Mouse (Mus musculus): ENCODE data around the gene Olfr1238.

Gene Olfr1238

GRCm38 (mm10) chr2:89409576-89409975 is at the start of gene Olfr1238:
Gene Olfr1238 (minus strand): TSS chr2:89409676.
- Histone ChIP-seq H3K9me3 (ENCODE audit: low read length) (no peaks in the 10 kb centered on the region), H3K4me3 (replicated peaks; ENCODE audit: low read length) (no peak within 1 kb of the TSS), H3K36me3 (ENCODE audit: insufficient read depth, low read length) (no peaks in the 10 kb centered on the region), H3K4me1 (replicated peaks; ENCODE audit: low read depth, low read length) (peaks cover 8% of the 10 kb centered on the region; the same call in 1 of the 2 replicates), H3K27me3 (ENCODE audit: insufficient read depth, low read length) (no peaks in the 10 kb centered on the region)
- TF ChIP-seq CTCF (conservative IDR thresholded peaks at IDR 0.05; ENCODE audit: low read length) (no peak), POU5F1 (IDR thresholded peaks at IDR 0.05; ENCODE audit: borderline replicate concordance, low read length) (no peak), NANOG (IDR thresholded peaks at IDR 0.05; ENCODE audit: borderline replicate concordance, low read length) (no peak)

GRCm38 (mm10) chr2:89442900-89443299 is 33.4 kb upstream of the Olfr1238 start, which contains the start of gene Olfr1240:
Gene Olfr1240 (minus strand): TSS chr2:89443000.
- no peaks in the 10 kb centered on the region for H3K4me1 ChIP-seq (replicated peaks; ENCODE audit: low read depth, low read length)
- no peaks in the 10 kb centered on the region for H3K27me3 ChIP-seq (ENCODE audit: insufficient read depth, low read length)
- H3K9me3 ChIP-seq (ENCODE audit: low read length), result no peaks in the 10 kb centered on the region
- no peak within 1 kb of the TSS for H3K4me3 ChIP-seq (replicated peaks; ENCODE audit: low read length)
- TF ChIP-seq POU5F1 (IDR thresholded peaks at IDR 0.05; ENCODE audit: borderline replicate concordance, low read length), result no peak
- TF ChIP-seq NANOG (IDR thresholded peaks at IDR 0.05; ENCODE audit: borderline replicate concordance, low read length), result no peak
- no peak for TF ChIP-seq CTCF (conservative IDR thresholded peaks at IDR 0.05; ENCODE audit: low read length)
- no peaks in the 10 kb centered on the region for H3K36me3 ChIP-seq (ENCODE audit: insufficient read depth, low read length)

GRCm38 (mm10) chr2:89420307-89420706 is 10.8 kb upstream of the Olfr1238 start, which contains the start of gene Olfr1239:
Gene Olfr1239 (minus strand): TSS chr2:89420407.
- no peaks in the 10 kb centered on the region for H3K4me1 ChIP-seq (replicated peaks; ENCODE audit: low read depth, low read length)
- no peaks in the 10 kb centered on the region for H3K27me3 ChIP-seq (ENCODE audit: insufficient read depth, low read length)
- no peaks in the 10 kb centered on the region for H3K9me3 ChIP-seq (ENCODE audit: low read length)
- TF ChIP-seq CTCF (conservative IDR thresholded peaks at IDR 0.05; ENCODE audit: low read length), result no peak
- TF ChIP-seq NANOG (IDR thresholded peaks at IDR 0.05; ENCODE audit: borderline replicate concordance, low read length), result no peak
- TF ChIP-seq POU5F1 (IDR thresholded peaks at IDR 0.05; ENCODE audit: borderline replicate concordance, low read length), result no peak
- no peak within 1 kb of the TSS for H3K4me3 ChIP-seq (replicated peaks; ENCODE audit: low read length)
- no peaks in the 10 kb centered on the region for H3K36me3 ChIP-seq (ENCODE audit: insufficient read depth, low read length)

GRCm38 (mm10) chr2:89414557-89414956 is 5.1 kb upstream of the Olfr1238 start:
- no peak overlapping the region for H3K4me3 ChIP-seq (replicated peaks; ENCODE audit: low read length)
- TF ChIP-seq POU5F1 (IDR thresholded peaks at IDR 0.05; ENCODE audit: borderline replicate concordance, low read length), result no peak
- no peak for TF ChIP-seq CTCF (conservative IDR thresholded peaks at IDR 0.05; ENCODE audit: low read length)
- TF ChIP-seq NANOG (IDR thresholded peaks at IDR 0.05; ENCODE audit: borderline replicate concordance, low read length), result no peak
- H3K4me1 ChIP-seq (replicated peaks; ENCODE audit: low read depth, low read length), result no peaks in the 10 kb centered on the region
- H3K9me3 ChIP-seq (ENCODE audit: low read length), result no peaks in the 10 kb centered on the region
- H3K36me3 ChIP-seq (ENCODE audit: insufficient read depth, low read length), result no peaks in the 10 kb centered on the region
- no peaks in the 10 kb centered on the region for H3K27me3 ChIP-seq (ENCODE audit: insufficient read depth, low read length)

GRCm38 (mm10) chr2:89400882-89401281 is 8.6 kb downstream of the Olfr1238 start:
- H3K4me1 ChIP-seq (replicated peaks; ENCODE audit: low read depth, low read length), result peaks cover 11% of the 10 kb centered on the region
- no peaks in the 10 kb centered on the region for H3K36me3 ChIP-seq (ENCODE audit: insufficient read depth, low read length)
- peaks cover 10% of the 10 kb centered on the region for H3K9me3 ChIP-seq (ENCODE audit: low read length)
- no peak overlapping the region for H3K4me3 ChIP-seq (replicated peaks; ENCODE audit: low read length)
- H3K27me3 ChIP-seq (ENCODE audit: insufficient read depth, low read length), result no peaks in the 10 kb centered on the region
- TF ChIP-seq CTCF (conservative IDR thresholded peaks at IDR 0.05; ENCODE audit: low read length), result no peak
- TF ChIP-seq POU5F1 (IDR thresholded peaks at IDR 0.05; ENCODE audit: borderline replicate concordance, low read length), result no peak
- TF ChIP-seq NANOG (IDR thresholded peaks at IDR 0.05; ENCODE audit: borderline replicate concordance, low read length), result no peak

- Histone ChIP-seq H3K4me3 (replicated peaks; ENCODE audit: low read length) (no peak within 1 kb of the TSS), H3K36me3 (ENCODE audit: insufficient read depth, low read length) (no peaks in the 10 kb centered on the region), H3K4me1 (replicated peaks; ENCODE audit: low read depth, low read length) (no peaks in the 10 kb centered on the region), H3K27me3 (ENCODE audit: insufficient read depth, low read length) (no peaks in the 10 kb centered on the region), H3K9me3 (ENCODE audit: low read length) (no peaks in the 10 kb centered on the region)
- TF ChIP-seq POU5F1 (IDR thresholded peaks at IDR 0.05; ENCODE audit: borderline replicate concordance, low read length) (no peak), CTCF (conservative IDR thresholded peaks at IDR 0.05; ENCODE audit: low read length) (no peak), NANOG (IDR thresholded peaks at IDR 0.05; ENCODE audit: borderline replicate concordance, low read length) (no peak)
Measured at GRCm38 (mm10) chr2:89364765-89365164, 44.7 kb downstream of the Olfr1238 start, which contains the start of gene Olfr1234. Gene Olfr1234 (minus strand): TSS chr2:89364865.

Measured in E14TG2a.4 (cell line).